Mouse (Mus musculus) E14TG2a.4 (cell line): ENCODE results near the gene Klc4.

ENCODE experiments used
- H3K27me3 ChIP-seq: 2 replicates; pipeline ENCODE4 v1.6.1; 2014; ENCODE audit warnings: low read length, control low read depth; ENCODE audit not compliant: insufficient read depth
- H3K36me3 ChIP-seq: 2 replicates; pipeline ENCODE4 v1.6.1; 2014; ENCODE audit warnings: low read length, control low read depth; ENCODE audit not compliant: insufficient read depth
- H3K4me1 ChIP-seq: replicated peaks from 2 replicates; pipeline ENCODE4 v1.6.1; 2014; ENCODE audit warnings: low read depth, low read length, control low read depth
- H3K4me3 ChIP-seq: replicated peaks from 2 replicates; pipeline ENCODE4 v1.5.1; 2014; ENCODE audit warnings: mild to moderate bottlenecking, low read length
- H3K9me3 ChIP-seq: 2 replicates; pipeline ENCODE4 v1.6.1; 2014; ENCODE audit warnings: low read length, control low read depth
- CTCF ChIP-seq: conservative IDR thresholded peaks from 2 replicates; pipeline ENCODE4 v1.5.1; 2014; ENCODE audit warnings: low read length
- NANOG ChIP-seq: IDR thresholded peaks from 2 replicates; pipeline ENCODE4 v1.6.1; 2014; ENCODE audit warnings: borderline replicate concordance, low read length, mixed read lengths
- POU5F1 ChIP-seq: IDR thresholded peaks from 2 replicates; pipeline ENCODE4 v1.6.1; 2014; ENCODE audit warnings: low read length, borderline replicate concordance

Klc4 gene

GRCm38 (mm10) chr17:46593124-46593523, 52.7 kb downstream of the Klc4 start:
- TF ChIP-seq NANOG (no peak), CTCF (no peak), POU5F1 (no peak)
- H3K36me3 ChIP-seq, result peaks cover 33% of the 10 kb centered on the region

GRCm38 (mm10) chr17:46591406-46591805, 54.4 kb downstream of the Klc4 start:
- no peak for TF ChIP-seq CTCF
- TF ChIP-seq NANOG, result no peak
- no peak for TF ChIP-seq POU5F1
- H3K27me3 ChIP-seq, result no peaks in the 10 kb centered on the region
- H3K4me3 ChIP-seq, result 0 out of 2 replicates have a peak overlapping the region, but pooled peaks have one; percentile 32
- no peaks in the 10 kb centered on the region for H3K9me3 ChIP-seq
- H3K36me3 ChIP-seq, result peaks cover 44% of the 10 kb centered on the region
- H3K4me1 ChIP-seq, result peaks cover 48% of the 10 kb centered on the region

More at GRCm38 (mm10) chr17:46593124-46593523, 52.7 kb downstream of the Klc4 start:
- Histone ChIP-seq H3K4me1 (peaks cover 65% of the 10 kb centered on the region), H3K27me3 (no peaks in the 10 kb centered on the region), H3K9me3 (no peaks in the 10 kb centered on the region), H3K4me3 (no peak overlapping the region)

- H3K9me3 ChIP-seq, result no peaks in the 10 kb centered on the region
- H3K4me1 ChIP-seq, result peaks cover 53% of the 10 kb centered on the region
- no peak overlapping the region for H3K4me3 ChIP-seq
- no peaks in the 10 kb centered on the region for H3K27me3 ChIP-seq
- TF ChIP-seq POU5F1 (no peak), NANOG (no peak), CTCF (no peak)
- H3K36me3 ChIP-seq, result peaks cover 53% of the 10 kb centered on the region
Observed at GRCm38 (mm10) chr17:46590439-46590838, 55.4 kb downstream of the Klc4 start.

- H3K27me3 ChIP-seq, result no peaks in the 10 kb centered on the region
- H3K4me3 ChIP-seq, result no peak overlapping the region
- H3K4me1 ChIP-seq, result peaks cover 51% of the 10 kb centered on the region
- peaks cover 53% of the 10 kb centered on the region for H3K36me3 ChIP-seq
- no peak for TF ChIP-seq NANOG
- TF ChIP-seq POU5F1, result no peak
- H3K9me3 ChIP-seq, result no peaks in the 10 kb centered on the region
Observed at GRCm38 (mm10) chr17:46589635-46590314, 56.0 kb downstream of the Klc4 start.

- peaks cover 45% of the 10 kb centered on the region for H3K4me1 ChIP-seq
- no peak overlapping the region for H3K4me3 ChIP-seq
- TF ChIP-seq CTCF, result no peak
- TF ChIP-seq POU5F1, result no peak
- TF ChIP-seq NANOG, result no peak
- H3K9me3 ChIP-seq, result no peaks in the 10 kb centered on the region
- H3K27me3 ChIP-seq, result no peaks in the 10 kb centered on the region
- peaks cover 53% of the 10 kb centered on the region for H3K36me3 ChIP-seq
Observed at GRCm38 (mm10) chr17:46588913-46589312, 56.9 kb downstream of the Klc4 start.

GRCm38 (mm10) chr17:46588173-46588572, 57.6 kb downstream of the Klc4 start:
- no peaks in the 10 kb centered on the region for H3K9me3 ChIP-seq
- H3K36me3 ChIP-seq, result peaks cover 53% of the 10 kb centered on the region
- TF ChIP-seq CTCF, result no peak
- no peak for TF ChIP-seq POU5F1
- no peak for TF ChIP-seq NANOG
- peaks cover 38% of the 10 kb centered on the region for H3K4me1 ChIP-seq
- no peak overlapping the region for H3K4me3 ChIP-seq
- H3K27me3 ChIP-seq, result no peaks in the 10 kb centered on the region

- no peak for TF ChIP-seq CTCF
- TF ChIP-seq NANOG, result no peak
- Histone ChIP-seq H3K36me3 (peaks cover 67% of the 10 kb centered on the region), H3K4me3 (no peak overlapping the region), H3K27me3 (no peaks in the 10 kb centered on the region), H3K9me3 (no peaks in the 10 kb centered on the region), H3K4me1 (peaks cover 21% of the 10 kb centered on the region)
Observed at GRCm38 (mm10) chr17:46586327-46586726, 59.5 kb downstream of the Klc4 start.
